Comparison of ENCODE assay signal across 23 mouse cellular contexts in the genomic region with DNA sequence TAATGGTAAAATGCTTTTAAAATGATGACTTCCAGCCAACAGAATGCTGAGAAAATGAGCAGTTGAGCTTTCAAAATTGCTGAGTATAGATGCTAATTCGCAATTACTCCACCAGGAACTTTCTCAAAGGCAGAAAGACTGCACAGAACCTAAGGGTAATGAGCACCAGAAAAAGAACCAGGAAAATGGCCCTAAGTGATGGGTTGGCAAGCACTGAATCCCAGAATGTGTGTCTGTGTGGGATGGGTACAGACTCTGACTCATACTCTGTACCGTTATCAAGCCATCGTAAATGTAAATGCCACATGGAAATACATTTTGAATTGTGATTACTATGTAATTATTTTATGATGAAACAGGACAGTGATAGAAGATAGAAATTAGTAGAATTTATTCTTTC.
A peak's percentile ranks its signal among the peaks of the same experiment; 100 is the strongest.
DNase-seq lines count a peak whose midpoint lies in the region; ATAC-seq and TF ChIP-seq lines count a peak whose summit lies in the region.
"Had no signal": no experiment of that assay in that cellular context is flagged by ENCODE, and none has a peak within 500 bp of the region (broad histone marks: within the 10 kb centered on the region; RNA-seq: fewer than 3 reads in every experiment).

No protein-coding gene starts in this region.

- TF ChIP-seq CTCF in layer of hippocampus, adult 2 months (conservative IDR thresholded peaks at IDR 0.05), result no peak
- no peak for TF ChIP-seq CTCF in lung, adult 2 months (IDR thresholded peaks at IDR 0.05; ENCODE audit: insufficient read depth, low read length)

- intact Hi-C loops in left cerebral cortex, postnatal 14 days (cut with DNase I), result no loop called here

- peak; percentile 100 for ATAC-seq in frontal cortex, adult (ENCODE audit: low TSS enrichment)
- ATAC-seq: forebrain, embryonic 15.5 days; intestine, postnatal 0 days; midbrain, embryonic 16.5 days had no signal

- TF ChIP-seq POLR2A in lung, adult 2 months (IDR thresholded peaks at IDR 0.05; ENCODE audit: borderline replicate concordance, extremely low read depth, low read depth, low read length), result no peak

- 93% methylated on average over 3 of the region's 3 CpGs for WGBS in lung, adult 2 months

- no peak for DNase-seq in frontal cortex, postnatal 25 days (ENCODE audit: low spot score in 2 of 2)
- DNase-seq in layer of hippocampus, adult 2 months (ENCODE audit: low spot score in 2 of 2), result peak in 1 of 2 experiments; percentile 54
- DNase-seq in layer of hippocampus, postnatal 10 days (ENCODE audit: low spot score in 2 of 2), result no peak
- peak; percentile 88 for DNase-seq in brain, adult 2 months (ENCODE audit: low read depth, low spot score)
- DNase-seq in left cerebral cortex, postnatal 14 days (ENCODE audit: low spot score in 2 of 2), result peak; percentile 14 to 30
- no peak for DNase-seq in lung, adult 2 months
- DNase-seq in B cell, adult 2 months, result no peak
- DNase-seq: adrenal gland, adult 8-10 months; cerebellum, adult 9-10 months; embryo, embryonic 11 days; heart, adult 2 months; heart, postnatal 10 days; kidney, adult 9 months; kidney, postnatal 10 days; lung, postnatal 36 days had no signal

- H3K4me1 ChIP-seq in lung, adult 2 months (ENCODE audit: control insufficient read depth, insufficient read depth, low read length), result no peaks in the 10 kb centered on the region
- H3K4me1 ChIP-seq: embryonic facial prominence, embryonic 12.5 days; forebrain, embryonic 15.5 days; limb, embryonic 13.5 days had no signal

- no peak overlapping the region for H3K4me3 ChIP-seq in layer of hippocampus, adult 2 months
- no peak overlapping the region for H3K4me3 ChIP-seq in lung, adult 2 months (replicated peaks; ENCODE audit: extremely low read depth, low read depth, low read length)
- H3K4me3 ChIP-seq: embryonic facial prominence, embryonic 12.5 days; forebrain, embryonic 15.5 days; heart, adult 2 months; heart, embryonic 13.5 days; limb, embryonic 13.5 days had no signal

- H3K27ac ChIP-seq in layer of hippocampus, adult 2 months, result peak overlapping the region; percentile 53; the same call in 1 of the 2 replicates
- H3K27ac ChIP-seq: embryonic facial prominence, embryonic 12.5 days; forebrain, embryonic 15.5 days; heart, adult 2 months; heart, embryonic 13.5 days; hindbrain, embryonic 14.5 days; limb, embryonic 13.5 days had no signal

Comparison
In these comparisons a context has a peak if more than half of its experiments do, and no peak if none do; other contexts are left out.
1. DNase-seq: peak in brain, adult 2 months (single experiment) and left cerebral cortex, postnatal 14 days (2 of 2); none in frontal cortex, postnatal 25 days (0 of 2), layer of hippocampus, postnatal 10 days (0 of 2), lung, adult 2 months (single experiment) and B cell, adult 2 months (0 of 2).